Mouse (Mus musculus) activated CD4-positive, CD25-positive, alpha-beta regulatory T cell, adult 4 months (primary cell): ENCODE data around the gene Hist1h2bb. TPM values are rescaled to one million over a fixed set of nuclear protein-coding genes. Genes with fewer than 3 reads are reported as not detected.
A peak's percentile ranks its signal among the peaks of the same experiment; 100 is the strongest.

Source experiments
- ATAC-seq: one replicate; pipeline ENCODE4 v1.8.0; 2017
- polyA plus RNA-seq, 2 experiments: library from polyadenylated mRNA; unstranded; fragments of 100-300 nt; shearing (Covaris generic); gene quantifications; one replicate each; pipeline ENCODE4 v1.2.1; 2017

Hist1h2bb gene
- polyA plus RNA-seq, 2 experiments from 2014 or later = 0.73 TPM; not detected in 1

DNA sequence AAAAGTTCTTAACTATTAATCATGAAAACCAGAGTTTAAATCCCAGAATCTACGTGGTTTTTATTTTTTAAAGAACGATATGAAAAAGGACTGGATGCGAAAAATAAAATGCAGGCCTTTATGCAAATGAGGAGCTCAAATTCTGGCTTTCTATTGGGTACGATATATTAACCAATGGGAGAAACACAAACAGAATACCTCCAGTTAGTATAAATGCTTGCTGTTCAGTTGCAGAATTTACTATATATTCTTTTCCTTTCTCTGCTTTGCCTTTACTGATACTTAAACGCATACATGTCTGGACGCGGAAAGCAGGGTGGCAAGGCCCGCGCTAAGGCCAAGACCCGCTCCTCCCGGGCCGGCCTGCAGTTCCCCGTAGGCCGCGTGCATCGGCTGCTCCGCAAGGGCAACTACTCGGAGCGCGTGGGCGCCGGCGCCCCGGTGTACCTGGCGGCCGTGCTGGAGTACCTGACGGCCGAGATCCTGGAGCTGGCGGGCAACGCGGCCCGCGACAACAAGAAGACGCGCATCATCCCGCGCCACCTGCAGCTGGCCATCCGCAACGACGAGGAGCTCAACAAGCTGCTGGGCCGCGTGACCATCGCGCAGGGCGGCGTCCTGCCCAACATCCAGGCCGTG lies 4.4 kb downstream of the Hist1h2bb start, which contains the start of gene Hist1h2ab:
Hist1h2ab (plus strand) TSS at position 288 of the 639 bp plus-strand sequence.
- peak; percentile 38 for ATAC-seq

DNA sequence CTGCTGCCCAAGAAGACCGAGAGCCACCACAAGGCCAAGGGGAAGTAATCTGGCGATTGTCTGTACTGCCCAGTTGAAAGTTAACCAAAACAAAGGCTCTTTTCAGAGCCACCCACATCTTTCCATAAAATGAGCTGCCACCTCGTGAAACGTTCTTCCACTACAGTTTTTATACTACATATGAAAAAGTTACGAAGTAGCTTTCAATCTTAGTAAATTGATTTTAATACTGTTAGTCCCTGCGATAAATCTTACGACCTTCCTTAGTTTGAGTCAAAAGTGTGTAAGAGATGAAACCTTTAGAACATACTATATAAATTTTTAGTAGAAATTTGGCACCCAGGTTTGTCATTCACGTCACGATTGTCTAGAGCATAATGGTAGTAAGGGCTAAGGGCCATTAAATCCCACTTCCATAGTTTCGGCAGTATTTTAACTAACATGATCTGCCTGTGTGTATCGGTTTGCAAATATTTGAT lies 5.0 kb downstream of the Hist1h2bb start:
- no peak for ATAC-seq

DNA sequence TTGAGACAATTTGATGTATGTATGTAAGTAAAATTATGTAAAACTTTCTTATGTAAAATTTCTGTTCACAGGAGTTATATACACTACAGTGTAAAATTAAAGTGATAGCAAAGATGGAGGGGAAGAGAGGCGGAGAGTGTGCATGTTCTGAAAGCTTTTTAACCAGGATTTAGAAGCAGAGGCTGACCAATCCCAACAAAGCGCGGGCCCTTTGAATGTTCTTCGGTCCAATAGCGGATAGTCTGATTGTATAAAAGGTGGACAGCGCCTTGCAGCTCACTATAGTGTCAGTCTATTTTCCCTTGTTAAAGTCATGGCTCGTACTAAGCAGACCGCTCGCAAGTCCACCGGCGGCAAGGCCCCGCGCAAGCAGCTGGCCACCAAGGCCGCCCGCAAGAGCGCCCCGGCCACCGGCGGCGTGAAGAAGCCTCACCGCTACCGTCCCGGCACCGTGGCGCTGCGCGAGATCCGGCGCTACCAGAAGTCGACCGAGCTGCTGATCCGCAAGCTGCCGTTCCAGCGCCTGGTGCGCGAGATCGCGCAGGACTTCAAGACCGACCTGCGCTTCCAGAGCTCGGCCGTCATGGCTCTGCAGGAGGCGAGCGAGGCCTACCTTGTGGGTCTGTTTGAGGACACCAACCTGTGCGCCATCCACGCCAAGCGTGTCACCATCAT lies 5.7 kb downstream of the Hist1h2bb start, which contains the start of gene Hist1h3b:
Hist1h3b (plus strand) TSS at position 201 of the 675 bp plus-strand sequence.
- peak; percentile 38 for ATAC-seq

DNA sequence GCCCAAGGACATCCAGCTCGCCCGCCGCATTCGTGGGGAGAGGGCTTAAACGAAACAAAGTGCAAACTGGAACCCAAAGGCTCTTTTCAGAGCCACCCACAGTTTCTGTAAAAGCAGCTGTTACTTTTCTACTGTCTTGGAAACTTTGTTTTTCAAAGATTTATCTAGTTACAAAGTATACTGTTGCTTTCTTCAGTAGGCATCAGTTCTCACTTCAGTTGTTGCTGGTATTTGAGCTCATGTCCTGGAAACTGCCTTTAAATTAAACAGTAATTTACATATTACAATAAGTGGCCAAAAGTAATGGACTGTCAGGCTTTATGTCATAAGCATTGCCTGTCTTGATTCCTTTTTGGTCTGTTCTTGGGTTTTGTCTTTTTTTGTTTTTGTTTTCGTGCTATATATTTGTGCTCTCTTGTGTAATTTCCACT lies 6.2 kb downstream of the Hist1h2bb start:
- no peak for ATAC-seq

DNA sequence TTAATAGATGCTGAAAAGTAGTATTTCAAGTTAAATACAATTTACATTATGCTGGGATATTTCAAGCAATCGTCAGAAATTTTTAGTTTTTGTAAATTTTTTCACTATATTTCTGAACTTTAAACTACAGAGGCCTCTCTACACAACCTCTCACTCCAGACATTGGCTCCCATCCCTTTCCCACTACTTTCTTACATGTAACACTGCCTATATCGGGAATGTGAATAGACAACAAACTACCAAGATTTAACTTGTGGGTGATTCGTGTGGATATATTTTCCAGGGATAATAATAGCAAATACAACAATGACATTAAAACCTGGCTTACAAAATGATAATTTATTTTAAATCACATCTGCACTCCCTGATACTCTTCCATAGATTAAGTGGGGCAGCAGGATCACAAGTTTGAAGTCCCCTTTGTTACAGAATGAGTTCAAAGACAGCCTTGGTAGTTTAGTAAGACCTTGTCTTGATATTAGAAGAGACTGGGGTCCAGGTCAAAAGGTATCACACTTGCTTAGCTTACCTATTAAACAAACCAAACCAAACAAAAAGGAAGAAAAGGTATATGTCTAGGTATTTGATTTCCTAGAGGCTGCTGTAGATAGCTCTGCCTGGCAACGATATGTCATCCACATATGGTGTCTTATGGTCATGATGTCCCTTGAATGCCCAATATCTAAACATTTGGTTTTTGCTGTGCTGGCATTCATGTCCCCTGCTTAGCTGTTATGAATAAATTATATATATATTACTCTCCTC lies 7.0 kb downstream of the Hist1h2bb start:
- ATAC-seq = no peak

DNA sequence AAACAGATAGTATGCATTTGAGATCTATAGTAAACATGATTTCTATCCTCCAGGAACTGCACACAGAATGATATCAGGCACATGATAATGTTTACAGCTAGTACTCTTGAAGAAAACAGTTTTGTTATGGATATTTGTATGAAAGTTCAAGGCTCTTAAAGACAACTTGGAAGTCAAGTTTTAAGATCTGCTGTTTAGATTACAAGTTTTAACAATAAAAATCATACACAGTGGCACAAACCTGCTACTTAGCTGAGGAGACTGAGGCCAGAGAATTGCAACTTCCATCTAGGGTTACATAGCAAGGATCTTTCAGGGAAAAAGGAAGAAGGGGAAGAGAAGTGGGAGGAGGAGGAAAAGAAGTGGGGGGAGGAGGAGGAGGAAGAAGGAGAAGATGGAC lies 8.5 kb downstream of the Hist1h2bb start:
- ATAC-seq = no peak

DNA sequence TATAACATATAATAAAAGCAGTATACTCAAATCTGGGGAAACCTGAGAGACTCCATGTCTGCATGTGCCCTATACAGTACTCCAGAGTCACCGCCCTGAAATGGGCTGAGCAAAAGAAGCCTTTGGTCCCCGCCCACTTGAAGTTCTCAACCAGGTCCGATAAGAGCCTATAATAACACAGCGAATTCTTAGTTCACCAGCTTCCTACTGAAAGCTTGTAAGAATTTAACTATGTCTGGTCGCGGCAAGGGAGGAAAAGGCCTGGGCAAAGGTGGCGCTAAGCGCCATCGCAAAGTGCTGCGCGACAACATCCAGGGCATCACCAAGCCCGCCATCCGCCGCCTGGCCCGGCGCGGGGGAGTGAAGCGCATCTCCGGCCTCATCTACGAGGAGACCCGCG lies 10.3 kb downstream of the Hist1h2bb start, which contains the start of gene Hist1h4b:
Hist1h4b (plus strand) TSS at position 224 of the 400 bp plus-strand sequence.
- peak; percentile 62 for ATAC-seq

DNA sequence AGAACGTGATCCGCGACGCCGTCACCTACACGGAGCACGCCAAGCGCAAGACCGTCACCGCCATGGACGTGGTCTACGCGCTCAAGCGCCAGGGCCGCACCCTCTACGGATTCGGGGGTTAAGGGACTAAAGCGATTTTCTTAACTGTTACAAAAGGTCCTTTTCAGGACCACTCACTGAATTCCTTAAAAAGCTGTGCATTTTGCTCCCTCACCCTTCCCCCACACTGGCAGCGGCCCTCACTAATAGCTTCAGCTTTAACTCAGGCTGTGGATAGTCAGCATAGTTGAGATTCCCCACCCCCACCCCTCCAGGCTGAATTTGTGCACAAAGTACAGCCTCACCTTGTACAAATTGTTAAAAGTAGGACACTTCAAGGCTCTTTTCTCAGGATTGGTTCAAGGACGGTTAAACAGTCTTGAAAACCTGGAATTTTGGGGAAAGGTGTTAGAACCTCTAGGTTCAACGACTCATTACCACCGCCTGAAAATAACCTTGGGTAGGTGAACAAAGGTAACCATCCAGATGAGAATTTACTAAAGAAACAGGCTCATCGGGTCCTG lies 10.8 kb downstream of the Hist1h2bb start:
- ATAC-seq = no peak

DNA sequence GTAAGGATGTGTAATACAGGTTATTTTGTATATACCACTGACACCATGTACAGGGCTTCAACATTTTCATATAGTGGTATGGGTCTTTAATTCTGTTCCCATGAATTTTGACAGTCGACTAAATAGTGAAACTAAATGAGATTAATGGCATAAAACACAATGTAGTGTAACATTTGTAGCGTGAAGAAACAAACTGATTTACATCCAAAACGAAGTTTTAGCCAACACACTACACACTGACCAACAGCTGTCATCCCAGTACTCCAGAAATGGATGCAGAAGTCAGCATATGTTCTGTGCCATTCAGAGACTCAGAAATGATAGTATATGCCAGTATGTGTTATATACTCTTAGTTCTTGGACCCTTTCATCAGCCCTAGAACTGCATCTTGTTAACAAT lies 11.4 kb downstream of the Hist1h2bb start:
- ATAC-seq = no peak

DNA sequence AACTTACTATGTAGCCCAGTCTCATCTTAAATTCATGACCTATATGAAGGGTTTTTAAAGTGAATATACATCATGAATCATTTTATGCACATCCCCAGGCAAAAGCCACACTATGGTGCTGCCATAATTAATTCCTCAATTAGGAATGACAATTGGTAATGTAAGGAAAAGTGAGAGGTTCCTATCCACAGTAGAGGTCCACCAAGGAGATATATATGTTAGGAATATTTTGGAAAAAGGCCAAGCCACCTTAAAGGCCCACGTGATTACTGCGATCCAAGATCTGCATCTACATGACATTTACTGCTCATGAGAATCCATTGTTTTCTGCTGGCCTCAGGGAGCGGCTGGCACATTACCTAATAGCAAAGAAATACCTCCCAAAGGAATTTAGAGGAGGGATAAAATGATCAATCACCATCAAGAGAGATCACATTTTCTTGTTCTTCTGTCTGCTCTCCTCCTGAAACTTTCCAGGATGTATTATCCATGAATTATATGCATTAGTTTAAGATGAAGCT lies 12.8 kb downstream of the Hist1h2bb start:
- no peak for ATAC-seq

DNA sequence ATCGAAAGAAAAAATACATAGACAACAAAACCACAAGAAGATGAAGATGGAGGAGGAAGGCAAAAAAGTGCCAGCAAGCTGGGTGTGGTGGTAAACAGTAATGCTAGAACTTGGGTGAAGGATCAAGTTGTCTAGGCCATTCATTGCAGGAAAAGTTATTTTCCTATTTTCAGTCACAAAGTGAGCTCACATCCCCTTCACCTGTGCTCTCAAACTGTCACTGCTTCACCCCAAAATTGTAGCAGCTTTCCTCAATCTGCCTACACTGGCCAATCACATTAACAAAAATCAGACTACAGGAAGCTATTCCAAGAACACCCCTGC lies 13.3 kb downstream of the Hist1h2bb start:
- no peak for ATAC-seq

DNA sequence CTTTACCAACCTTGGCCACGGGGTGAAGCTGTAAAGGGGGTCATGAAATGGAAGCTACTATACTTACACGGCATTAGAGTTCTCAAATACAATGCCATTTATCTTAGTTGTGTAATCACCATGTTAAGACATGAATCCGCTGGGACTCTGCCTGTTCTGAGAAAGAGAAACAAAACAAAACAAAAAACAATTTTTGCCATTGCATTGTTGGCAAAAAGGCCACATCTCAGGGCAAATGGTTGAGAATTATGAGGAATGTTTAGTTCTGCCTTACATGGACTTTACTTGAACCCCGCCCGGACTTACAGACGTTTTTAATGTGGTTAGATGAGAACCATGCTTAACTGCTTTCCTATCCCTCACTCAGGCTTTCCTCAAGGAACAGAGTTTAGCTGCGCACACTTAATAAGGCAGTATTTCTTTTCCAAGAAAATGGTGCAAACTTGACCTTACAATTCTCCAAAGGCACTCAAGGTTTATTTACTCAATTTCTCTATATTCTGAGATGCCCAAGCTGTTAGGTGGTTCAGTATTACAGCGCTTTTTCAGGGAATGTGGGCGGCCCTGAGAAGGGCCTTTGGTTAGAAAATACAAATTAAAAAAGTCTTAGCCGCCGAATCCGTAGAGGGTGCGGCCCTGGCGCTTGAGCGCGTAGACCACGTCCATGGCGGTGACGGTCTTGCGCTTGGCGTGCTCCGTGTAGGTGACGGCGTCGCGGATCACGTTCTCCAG lies 13.9 kb downstream of the Hist1h2bb start:
- ATAC-seq = no peak

DNA sequence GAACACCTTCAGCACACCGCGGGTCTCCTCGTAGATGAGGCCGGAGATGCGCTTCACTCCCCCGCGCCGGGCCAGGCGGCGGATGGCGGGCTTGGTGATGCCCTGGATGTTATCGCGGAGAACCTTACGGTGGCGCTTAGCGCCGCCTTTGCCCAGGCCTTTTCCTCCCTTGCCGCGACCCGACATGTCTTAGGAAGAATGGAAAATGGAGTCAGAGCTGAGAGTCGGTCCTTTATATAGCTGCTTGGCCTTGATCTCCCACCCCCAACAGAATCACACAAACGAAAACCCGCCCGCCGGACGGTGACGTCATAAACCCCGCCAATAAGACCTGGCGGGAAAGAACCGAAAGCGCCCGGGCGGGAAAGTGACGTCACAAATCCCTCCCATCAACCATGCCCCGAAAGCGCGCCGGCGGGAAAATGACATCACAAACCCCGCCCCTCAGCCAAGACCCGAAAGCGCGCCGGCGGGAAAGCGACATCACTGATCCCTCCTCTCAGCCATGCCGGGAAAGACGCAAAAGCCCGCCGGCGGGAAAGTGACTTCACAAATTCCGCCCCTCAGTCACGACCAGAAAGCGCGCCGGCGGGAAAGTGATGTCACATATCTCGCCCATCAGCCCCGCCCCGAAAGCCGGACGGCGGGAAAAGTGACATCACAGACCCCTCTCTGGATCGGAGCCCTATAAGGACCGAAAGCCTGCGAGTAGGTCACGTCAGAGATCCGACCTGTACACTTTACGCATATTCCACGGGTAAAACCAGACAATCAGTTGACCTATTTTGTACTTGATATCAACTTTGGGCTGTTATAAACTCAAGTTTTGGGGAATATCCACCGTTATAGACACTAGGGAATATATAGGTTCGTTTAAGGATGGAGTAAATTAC lies 14.7 kb downstream of the Hist1h2bb start, which contains the start of gene Hist1h4a:
Hist1h4a (minus strand) TSS at position 259 of the 893 bp plus-strand sequence.
- ATAC-seq = peak; percentile 62

DNA sequence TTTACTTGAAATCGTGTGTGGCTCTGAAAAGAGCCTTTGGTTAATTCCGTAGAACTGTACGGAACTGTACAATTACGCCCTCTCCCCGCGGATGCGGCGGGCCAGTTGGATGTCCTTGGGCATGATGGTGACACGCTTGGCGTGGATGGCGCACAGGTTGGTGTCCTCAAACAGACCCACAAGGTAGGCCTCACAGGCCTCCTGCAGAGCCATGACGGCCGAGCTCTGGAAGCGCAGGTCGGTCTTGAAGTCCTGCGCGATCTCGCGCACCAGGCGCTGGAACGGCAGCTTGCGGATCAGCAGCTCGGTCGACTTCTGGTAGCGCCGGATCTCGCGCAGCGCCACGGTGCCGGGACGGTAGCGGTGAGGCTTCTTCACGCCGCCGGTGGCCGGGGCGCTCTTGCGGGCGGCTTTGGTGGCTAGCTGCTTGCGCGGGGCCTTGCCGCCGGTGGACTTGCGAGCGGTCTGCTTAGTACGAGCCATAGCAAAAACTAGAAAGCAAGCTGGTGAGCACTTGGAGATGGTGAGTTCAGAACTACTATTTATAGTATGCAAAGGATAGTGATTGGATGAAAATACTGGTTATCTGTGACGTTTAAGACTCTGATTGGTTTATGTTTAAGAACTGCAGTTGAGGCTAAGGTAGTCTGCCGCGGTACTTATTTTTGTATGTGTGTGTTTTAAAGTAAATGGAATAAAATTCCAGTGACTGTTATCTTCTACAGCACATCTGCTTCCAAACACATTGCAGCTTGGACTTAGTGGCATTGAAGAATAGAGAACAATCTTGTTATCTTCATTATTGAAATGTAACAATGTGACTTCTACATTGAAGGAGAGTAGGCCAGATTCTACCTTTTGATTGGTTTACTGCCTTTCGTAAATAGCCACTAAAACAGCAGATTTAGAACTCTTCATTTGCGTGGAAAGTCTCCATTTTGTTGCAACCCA lies 15.6 kb downstream of the Hist1h2bb start, which contains the start of gene Hist1h3a:
Hist1h3a (minus strand) TSS at position 516 of the 951 bp plus-strand sequence.
- ATAC-seq = peak; percentile 68

DNA sequence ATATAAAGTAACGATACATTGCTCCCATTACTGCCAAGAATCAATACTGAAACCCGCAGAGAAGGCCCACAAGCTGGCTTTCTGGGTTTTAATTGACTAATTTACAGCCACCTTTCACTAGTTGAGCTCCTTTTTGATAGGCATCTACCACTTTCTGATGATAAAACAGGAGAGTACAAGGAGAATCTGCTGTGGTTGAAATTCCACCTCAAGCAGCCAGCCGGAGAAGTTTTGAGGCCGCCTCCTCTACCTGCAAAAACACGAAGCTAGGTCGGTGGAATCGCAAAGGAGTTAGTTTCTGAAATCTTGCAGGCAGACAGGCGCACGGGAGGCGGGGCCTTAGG lies 16.7 kb downstream of the Hist1h2bb start:
- no peak for ATAC-seq

DNA sequence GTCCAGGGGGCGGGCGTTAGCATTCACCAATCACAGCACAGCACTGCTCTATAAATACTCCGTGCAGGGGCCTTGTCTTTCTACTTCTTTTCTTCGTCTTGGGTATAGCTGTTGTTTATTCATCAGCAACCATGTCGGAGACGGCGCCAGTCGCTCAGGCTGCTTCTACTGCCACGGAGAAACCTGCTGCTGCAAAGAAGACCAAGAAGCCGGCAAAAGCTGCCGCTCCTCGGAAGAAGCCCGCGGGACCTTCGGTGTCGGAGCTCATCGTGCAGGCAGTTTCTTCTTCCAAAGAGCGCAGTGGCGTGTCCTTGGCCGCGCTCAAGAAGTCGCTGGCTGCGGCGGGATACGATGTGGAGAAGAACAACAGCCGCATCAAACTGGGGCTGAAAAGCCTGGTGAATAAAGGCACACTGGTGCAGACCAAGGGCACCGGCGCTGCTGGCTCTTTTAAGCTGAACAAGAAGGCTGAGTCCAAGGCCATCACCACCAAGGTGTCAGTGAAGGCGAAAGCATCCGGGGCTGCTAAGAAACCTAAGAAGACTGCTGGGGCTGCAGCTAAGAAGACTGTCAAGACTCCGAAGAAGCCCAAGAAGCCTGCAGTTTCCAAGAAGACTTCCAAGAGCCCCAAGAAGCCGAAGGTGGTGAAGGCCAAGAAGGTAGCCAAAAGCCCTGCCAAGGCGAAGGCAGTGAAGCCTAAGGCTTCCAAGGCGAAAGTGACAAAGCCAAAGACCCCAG lies 17.2 kb downstream of the Hist1h2bb start, which contains the start of gene Hist1h1a:
Hist1h1a (plus strand) TSS at position 81 of the 738 bp plus-strand sequence.
- ATAC-seq = peak; percentile 37

DNA sequence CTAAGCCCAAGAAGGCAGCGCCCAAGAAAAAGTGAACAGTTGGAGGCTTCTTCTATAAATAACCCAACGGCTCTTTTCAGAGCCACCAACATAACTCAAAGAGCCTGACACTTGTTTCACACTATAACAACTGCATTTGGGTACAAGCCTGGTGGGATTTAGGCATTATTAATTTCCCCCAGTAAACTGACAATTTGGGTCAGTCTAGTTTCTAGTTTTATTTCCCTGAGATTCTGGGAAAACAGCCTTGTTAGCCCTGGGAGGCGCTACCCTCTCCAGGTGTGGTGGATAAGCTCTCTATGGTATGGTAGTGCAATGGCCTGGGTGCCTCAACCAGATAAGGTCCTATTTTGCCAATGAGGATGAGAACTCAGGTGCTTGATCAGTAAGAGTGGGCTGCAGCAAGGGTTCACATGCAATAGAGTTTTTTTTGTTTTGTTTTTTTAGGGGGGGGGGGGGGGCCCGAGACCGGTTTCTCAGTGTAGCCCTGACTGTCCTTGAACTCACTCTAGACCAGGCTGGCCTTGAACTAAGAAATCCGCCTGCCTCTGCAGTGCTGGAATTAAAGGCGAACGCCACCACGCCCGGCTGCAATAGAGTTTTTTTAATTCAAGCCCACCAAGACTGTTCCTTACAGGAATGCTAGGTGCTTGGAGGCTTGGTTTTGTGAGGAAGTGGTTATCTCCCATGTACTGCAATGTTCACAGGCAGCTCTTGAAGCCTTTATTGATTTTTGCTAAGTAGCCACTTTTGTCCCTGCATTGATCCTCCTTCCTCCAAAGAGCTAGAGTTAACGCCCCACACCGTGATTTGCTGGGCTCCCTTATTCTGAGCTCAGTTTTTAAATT lies 18.0 kb downstream of the Hist1h2bb start:
- no peak for ATAC-seq

DNA sequence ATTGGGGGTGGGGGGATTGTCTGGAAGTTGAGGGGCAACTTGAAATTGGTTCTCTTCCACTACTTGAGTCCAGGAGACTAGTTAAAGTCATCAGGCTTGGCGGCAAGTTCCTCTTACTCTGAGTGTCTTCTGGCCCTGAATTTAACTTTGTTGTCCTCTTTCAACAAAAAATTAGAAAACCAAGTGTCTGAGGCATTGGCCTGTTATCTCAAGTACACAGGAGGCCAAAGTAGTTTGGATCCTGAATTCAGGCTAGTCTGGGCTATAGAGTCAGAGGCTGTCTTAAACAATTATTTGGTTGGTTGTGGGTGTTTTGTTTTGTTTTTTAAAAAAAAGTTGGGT lies 18.6 kb downstream of the Hist1h2bb start:
- no peak for ATAC-seq
